Mouse (Mus musculus) liver, adult 2 months (tissue): ENCODE results near the gene Hfe.

Source experiments
- CTCF ChIP-seq: fragments of 200-500 bp; IDR thresholded peaks from 2 replicates; pipeline ENCODE4 v1.5.1; 2011; ENCODE audit warnings: low read depth, low read length, control low read depth
- POLR2A ChIP-seq: fragments of 200-500 bp; IDR thresholded peaks from 2 replicates; pipeline ENCODE4 v1.6.1; 2011; ENCODE audit warnings: low read length, control low read depth; ENCODE audit not compliant: insufficient read depth; ENCODE audit errors: extremely low read depth

- TF ChIP-seq CTCF (no peak), POLR2A (no peak)
Measured at GRCm38 (mm10) chr13:23737091-23737490, 26.4 kb upstream of the Hfe start.
